Mouse (Mus musculus) heart, postnatal 0 days (tissue): ENCODE data around the gene Espn. TPM values are rescaled to one million over a fixed set of nuclear protein-coding genes. Genes with fewer than 3 reads are reported as not detected.

Experiments
- ATAC-seq: fragments of 200-750 bp; cut with Nextera tagmentation; 2 replicates; pipeline ENCODE4 v1.8.0; 2017; ENCODE audit warnings: low read depth, moderate number of reproducible peaks, moderate library complexity; ENCODE audit not compliant: insufficient read depth
- DNase-seq: peaks from one replicate; pipeline ENCODE4 v3.0.0-alpha.2; 2016; ENCODE audit warnings: low spot score
- H3K27ac ChIP-seq: fragments of 300-500 bp; sonication (generic); 2 replicates; pipeline ENCODE4 v1.5.1; 2014; ENCODE audit warnings: low read depth, mild to moderate bottlenecking
- H3K27me3 ChIP-seq: fragments of 300-500 bp; sonication (generic); 2 replicates; pipeline ENCODE4 v1.6.1; 2014; ENCODE audit warnings: low read length, mixed read lengths; ENCODE audit not compliant: control insufficient read depth, insufficient read depth
- H3K36me3 ChIP-seq: fragments of 300-500 bp; sonication (generic); replicated peaks from 2 replicates; pipeline ENCODE4 v1.6.1; 2014; ENCODE audit warnings: low read length, mixed read lengths; ENCODE audit not compliant: control insufficient read depth, insufficient read depth
- H3K4me1 ChIP-seq: fragments of 300-500 bp; sonication (generic); 2 replicates; pipeline ENCODE4 v1.6.1; 2014; ENCODE audit warnings: antibody characterized with exemption; ENCODE audit not compliant: control insufficient read depth, insufficient read depth
- H3K4me2 ChIP-seq: fragments of 300-500 bp; sonication (generic); 2 replicates; pipeline ENCODE4 v1.6.1; 2014; ENCODE audit warnings: low read depth, mild to moderate bottlenecking, low read length, moderate library complexity
- H3K4me3 ChIP-seq: fragments of 300-500 bp; sonication (generic); 2 replicates; pipeline ENCODE4 v1.5.1; 2014; ENCODE audit warnings: low read depth, low read length
- H3K9ac ChIP-seq: fragments of 300-500 bp; sonication (generic); replicated peaks from 2 replicates; pipeline ENCODE4 v1.6.1; 2014; ENCODE audit warnings: low read depth, low read length, mixed read lengths
- H3K9me3 ChIP-seq: fragments of 300-500 bp; sonication (generic); replicated peaks from 2 replicates; pipeline ENCODE4 v1.6.1; 2016; ENCODE audit warnings: low read length; ENCODE audit not compliant: control insufficient read depth
- CTCF ChIP-seq: IDR thresholded peaks from 2 replicates; pipeline ENCODE4 v1.5.1; 2016; ENCODE audit warnings: antibody characterized with exemption, control low read depth, low read depth
- EP300 ChIP-seq: IDR thresholded peaks from 2 replicates; pipeline ENCODE4 v1.6.1; 2016; ENCODE audit warnings: antibody characterized with exemption, low read depth
- WGBS: fragments of 180-500 bp; shearing (Covaris S2); extraction: QIAGEN DNeasy Blood & Tissue Kit; methylation state at CpG from one replicate; pipeline ENCODE4 v1.1.7; 2014; 5-methylcytosine and 5-hydroxymethylcytosine counted together
- polyA plus RNA-seq: library from polyadenylated mRNA; unstranded; fragments of >200 nt; fragmentation: Nextera tagmentation; extraction: Ambion mirVana; gene quantifications from 2 replicates; pipeline ENCODE4 v1.2.1, GENCODE M21; 2015
- total RNA-seq: library from RNA; depleted of rRNA; stranded (reverse); fragments of >200 nt; gene quantifications from 2 replicates; pipeline ENCODE4 v1.2.3, GENCODE M21; 2014; ENCODE audit warnings: low replicate concordance

Gene Espn
- total and polyA plus RNA-seq, 2 experiments from 2014 or later, result 0.34 to 0.87 TPM

- ATAC-seq, result peak; percentile 83
- Histone ChIP-seq H3K4me3 (peak overlapping the region; percentile 24), H3K4me2 (peak overlapping the region; percentile 49), H3K9me3 (no peaks in the 10 kb centered on the region), H3K27me3 (no peaks in the 10 kb centered on the region; the same call in 1 of the 2 replicates), H3K36me3 (peaks cover 90% of the 10 kb centered on the region), H3K4me1 (0 out of 2 replicates have a peak, but pooled peaks cover 8% of the 10 kb centered on the region), H3K27ac (no peak overlapping the region), H3K9ac (no peak overlapping the region)
- 32% methylated on average over 30 of the region's 30 CpGs for WGBS
- TF ChIP-seq EP300 (no peak), CTCF (no peak)
- peak; percentile 65 for DNase-seq
Measured at GRCm38 (mm10) chr4:152107971-152108509, 44.1 kb downstream of the Espn start.

- H3K9ac ChIP-seq, result no peak overlapping the region
Measured at GRCm38 (mm10) chr4:152107493-152107892, 44.7 kb downstream of the Espn start.

GRCm38 (mm10) chr4:152106746-152107145 is 45.4 kb downstream of the Espn start:
- no peak overlapping the region for H3K4me2 ChIP-seq
- H3K9me3 ChIP-seq, result no peaks in the 10 kb centered on the region
- H3K36me3 ChIP-seq, result peaks cover 88% of the 10 kb centered on the region
- no peaks in the 10 kb centered on the region; the same call in 1 of the 2 replicates for H3K27me3 ChIP-seq
- no peak overlapping the region for H3K4me3 ChIP-seq
- H3K27ac ChIP-seq, result no peak overlapping the region
- DNase-seq (no peak), ATAC-seq (no peak)
- no peak overlapping the region for H3K9ac ChIP-seq
- H3K4me1 ChIP-seq, result 0 out of 2 replicates have a peak, but pooled peaks cover 8% of the 10 kb centered on the region
- 68% methylated on average over 9 of the region's 9 CpGs for WGBS
- TF ChIP-seq EP300 (no peak), CTCF (no peak)

More at GRCm38 (mm10) chr4:152107493-152107892, 44.7 kb downstream of the Espn start:
- peak; percentile 30 for ATAC-seq
- peaks cover 89% of the 10 kb centered on the region for H3K36me3 ChIP-seq
- H3K27me3 ChIP-seq, result no peaks in the 10 kb centered on the region; the same call in 1 of the 2 replicates
- WGBS, result 27% methylated on average over 24 of the region's 24 CpGs
- peak; percentile 13 for DNase-seq
- 0 out of 2 replicates have a peak, but pooled peaks cover 8% of the 10 kb centered on the region for H3K4me1 ChIP-seq
- H3K9me3 ChIP-seq, result no peaks in the 10 kb centered on the region
- no peak for TF ChIP-seq EP300
- no peak for TF ChIP-seq CTCF
- H3K4me3 ChIP-seq, result peak overlapping the region; percentile 24
- H3K4me2 ChIP-seq, result peak overlapping the region; percentile 49
- H3K27ac ChIP-seq, result no peak overlapping the region

GRCm38 (mm10) chr4:152103025-152103424 is 49.1 kb downstream of the Espn start:
- no peak for DNase-seq
- 42% methylated on average over 7 of the region's 7 CpGs for WGBS
- H3K36me3 ChIP-seq, result peaks cover 53% of the 10 kb centered on the region

GRCm38 (mm10) chr4:152101921-152102320 is 50.2 kb downstream of the Espn start:
- Histone ChIP-seq H3K4me1 (peaks cover 10% of the 10 kb centered on the region), H3K9me3 (no peaks in the 10 kb centered on the region), H3K4me3 (no peak overlapping the region), H3K27me3 (no peaks in the 10 kb centered on the region), H3K36me3 (peaks cover 45% of the 10 kb centered on the region), H3K9ac (no peak overlapping the region), H3K27ac (no peak overlapping the region), H3K4me2 (peak overlapping the region; percentile 7; the same call in 1 of the 2 replicates)
- ATAC-seq (no peak), DNase-seq (no peak)
- 93% methylated on average over 16 of the region's 16 CpGs for WGBS
- TF ChIP-seq CTCF (no peak), EP300 (no peak)

More at GRCm38 (mm10) chr4:152103025-152103424, 49.1 kb downstream of the Espn start:
- Histone ChIP-seq H3K27me3 (no peaks in the 10 kb centered on the region), H3K27ac (no peak overlapping the region), H3K4me1 (peaks cover 14% of the 10 kb centered on the region), H3K9me3 (no peaks in the 10 kb centered on the region), H3K4me2 (no peak overlapping the region), H3K4me3 (no peak overlapping the region), H3K9ac (no peak overlapping the region)
- ATAC-seq, result 0 out of 2 replicates have a peak, but pooled peaks have one; percentile 13
- peak; percentile 78 for TF ChIP-seq CTCF
- TF ChIP-seq EP300, result no peak
